Mouse (Mus musculus): Measurements from ENCODE around the gene Pear1. TPM values are rescaled to one million over a fixed set of nuclear protein-coding genes. Genes with fewer than 3 reads are reported as not detected.

The Pear1 gene
- polyA plus RNA-seq, 1 experiment from 2014 or later: 19.4 TPM

Other genes with a start within 250 kb of the Pear1 start
- gene Arhgef11, start 206.7 kb downstream of the Pear1 start, polyA plus RNA-seq (2015; fragmentation: Nextera tagmentation; extraction: Ambion mirVana): 7.6 and 10.0 TPM in 2 replicates
- 0.71 and 0.87 TPM in 2 replicates for gene Lrrc71, start 75.7 kb downstream of the Pear1 start, polyA plus RNA-seq (2015; fragmentation: Nextera tagmentation; extraction: Ambion mirVana)
- 0.39 and 0.44 TPM in 2 replicates for gene Ntrk1, start 29.1 kb downstream of the Pear1 start, polyA plus RNA-seq (2015; fragmentation: Nextera tagmentation; extraction: Ambion mirVana)
- gene Insrr, start 27.4 kb downstream of the Pear1 start, polyA plus RNA-seq (2015; fragmentation: Nextera tagmentation; extraction: Ambion mirVana): not detected in 2 replicates
- 3.3 and 8.9 TPM in 2 replicates for gene Sh2d2a, start 22.4 kb upstream of the Pear1 start, polyA plus RNA-seq (2015; fragmentation: Nextera tagmentation; extraction: Ambion mirVana)
- gene Prcc, start 61.3 kb upstream of the Pear1 start, polyA plus RNA-seq (2015; fragmentation: Nextera tagmentation; extraction: Ambion mirVana): 10.6 and 12.1 TPM in 2 replicates
- 74.3 and 134 TPM in 2 replicates for gene Hdgf, start 82.0 kb upstream of the Pear1 start, polyA plus RNA-seq (2015; fragmentation: Nextera tagmentation; extraction: Ambion mirVana)
- 66.1 and 68.4 TPM in 2 replicates for gene Mrpl24, start 95.2 kb upstream of the Pear1 start, polyA plus RNA-seq (2015; fragmentation: Nextera tagmentation; extraction: Ambion mirVana)
- gene Isg20l2, start 106.0 kb upstream of the Pear1 start, polyA plus RNA-seq (2015; fragmentation: Nextera tagmentation; extraction: Ambion mirVana): 29.2 and 29.4 TPM in 2 replicates
- 14.0 and 15.1 TPM in 2 replicates for gene Rrnad1, start 106.4 kb upstream of the Pear1 start, polyA plus RNA-seq (2015; fragmentation: Nextera tagmentation; extraction: Ambion mirVana)
- gene Crabp2, start 124.4 kb upstream of the Pear1 start, polyA plus RNA-seq (2015; fragmentation: Nextera tagmentation; extraction: Ambion mirVana): 7.8 and 10.1 TPM in 2 replicates
- gene Nes, start 146.8 kb upstream of the Pear1 start, polyA plus RNA-seq (2015; fragmentation: Nextera tagmentation; extraction: Ambion mirVana): 9.5 and 13.4 TPM in 2 replicates
- gene Bcan, start 175.9 kb upstream of the Pear1 start, polyA plus RNA-seq (2015; fragmentation: Nextera tagmentation; extraction: Ambion mirVana): 0.13 and 0.47 TPM in 2 replicates
- 0.18 TPM in 1 of 2 replicates, not detected in the other for gene Hapln2, start 203.3 kb upstream of the Pear1 start, polyA plus RNA-seq (2015; fragmentation: Nextera tagmentation; extraction: Ambion mirVana)
- 19.3 and 21.3 TPM in 2 replicates for gene Gpatch4, start 218.8 kb upstream of the Pear1 start, polyA plus RNA-seq (2015; fragmentation: Nextera tagmentation; extraction: Ambion mirVana)
- 155 and 169 TPM in 2 replicates for gene Naxe, start 234.2 kb upstream of the Pear1 start, polyA plus RNA-seq (2015; fragmentation: Nextera tagmentation; extraction: Ambion mirVana)